Mouse (Mus musculus) heart, embryonic 14.5 days (tissue): Measurements from ENCODE around the gene Capn9. TPM values are rescaled to one million over a fixed set of nuclear protein-coding genes. Genes with fewer than 3 reads are reported as not detected.
A peak's percentile ranks its signal among the peaks of the same experiment; 100 is the strongest.

ENCODE experiments used
- ATAC-seq: fragments of 200-750 bp; cut with Nextera tagmentation; 2 replicates; pipeline ENCODE4 v1.8.0; 2017; ENCODE audit warnings: low read depth, moderate TSS enrichment; ENCODE audit not compliant: insufficient number of reproducible peaks, insufficient read depth, low FRiP score
- H3K27ac ChIP-seq, 2 experiments: fragments of 200-500 bp in 1 of 2; fragments of 300-500 bp in 1 of 2; sonication (generic) in 1 of 2; replicated peaks in 1 of 2; 2 replicates each; pipeline ENCODE4 v1.5.1; 2012 to 2014; ENCODE audit warnings: low read depth in 2 of 2, low read length in 2 of 2, control low read depth in 1 of 2, mild to moderate bottlenecking in 1 of 2, mixed read lengths in 1 of 2; ENCODE audit not compliant: control insufficient read depth in 1 of 2, insufficient read depth in 1 of 2
- H3K27me3 ChIP-seq: fragments of 300-500 bp; sonication (generic); 2 replicates; pipeline ENCODE4 v1.6.1; 2014; ENCODE audit warnings: mild to moderate bottlenecking, low read length, control low read depth; ENCODE audit not compliant: control insufficient read depth, insufficient read depth
- H3K36me3 ChIP-seq: fragments of 300-500 bp; sonication (generic); 2 replicates; pipeline ENCODE4 v1.6.1; 2014; ENCODE audit warnings: mild to moderate bottlenecking, control low read depth, low read length, mixed read lengths; ENCODE audit not compliant: control insufficient read depth, insufficient read depth
- H3K4me1 ChIP-seq, 2 experiments: fragments of 200-500 bp in 1 of 2; fragments of 300-500 bp in 1 of 2; sonication (generic) in 1 of 2; 2 replicates each; pipeline ENCODE4 v1.6.1; 2012 to 2014; ENCODE audit warnings: low read length in 2 of 2, control low read depth in 1 of 2, mixed read lengths in 1 of 2; ENCODE audit not compliant: control insufficient read depth in 2 of 2, insufficient read depth in 2 of 2
- H3K4me2 ChIP-seq: fragments of 300-500 bp; sonication (generic); 2 replicates; pipeline ENCODE4 v1.6.1; 2014; ENCODE audit warnings: mild to moderate bottlenecking, low read length
- H3K4me3 ChIP-seq, 2 experiments: fragments of 200-500 bp in 1 of 2; fragments of 300-500 bp in 1 of 2; sonication (generic) in 1 of 2; 2 replicates each; pipeline ENCODE4 v1.5.1; 2012 to 2014; ENCODE audit warnings: low read length in 2 of 2, mild to moderate bottlenecking in 2 of 2, control low read depth in 1 of 2, low read depth in 1 of 2, moderate library complexity in 1 of 2; ENCODE audit not compliant: control insufficient read depth in 1 of 2, insufficient read depth in 1 of 2
- H3K9ac ChIP-seq: fragments of 300-500 bp; sonication (generic); 2 replicates; pipeline ENCODE4 v1.6.1; 2014; ENCODE audit warnings: mild to moderate bottlenecking, low read length
- H3K9me3 ChIP-seq: fragments of 300-500 bp; sonication (generic); 2 replicates; pipeline ENCODE4 v1.6.1; 2016; ENCODE audit warnings: low read length, control low read depth; ENCODE audit not compliant: control insufficient read depth
- WGBS: fragments of 180-500 bp; shearing (Covaris S2); extraction: QIAGEN DNeasy Blood & Tissue Kit; methylation state at CpG from one replicate; pipeline ENCODE4 v1.1.7; 2014; 5-methylcytosine and 5-hydroxymethylcytosine counted together
- polyA plus RNA-seq: library from polyadenylated mRNA; unstranded; fragments of >200 nt; fragmentation: Nextera tagmentation; extraction: Ambion mirVana; gene quantifications from 2 replicates; pipeline ENCODE4 v1.2.1, GENCODE M21; 2014

The Capn9 gene
- polyA plus RNA-seq, 1 experiment from 2014 or later: 0.14 TPM

DNA sequence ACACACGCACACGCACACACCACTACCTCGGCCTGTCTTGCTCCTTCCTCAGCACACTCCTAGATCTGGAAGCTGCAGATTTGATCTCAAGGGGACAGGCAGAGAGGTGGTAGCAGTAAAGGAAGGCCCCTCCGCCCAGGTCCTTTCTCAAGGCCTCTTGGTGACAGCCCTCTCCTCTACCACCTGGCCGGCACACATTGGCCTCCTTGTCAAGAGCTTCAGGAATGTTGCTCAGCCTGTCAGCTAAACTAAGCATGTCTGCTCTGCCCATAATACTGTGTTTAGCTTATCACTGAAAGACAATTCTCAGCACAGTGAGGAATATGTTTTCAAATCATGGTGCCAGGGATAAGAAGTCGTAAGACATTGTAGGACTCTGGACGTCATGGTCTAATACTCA is 19.7 kb upstream of the Capn9 start:
- Histone ChIP-seq H3K4me2 (no peak overlapping the region), H3K27ac (no peak overlapping the region), H3K9ac (no peak overlapping the region)

DNA sequence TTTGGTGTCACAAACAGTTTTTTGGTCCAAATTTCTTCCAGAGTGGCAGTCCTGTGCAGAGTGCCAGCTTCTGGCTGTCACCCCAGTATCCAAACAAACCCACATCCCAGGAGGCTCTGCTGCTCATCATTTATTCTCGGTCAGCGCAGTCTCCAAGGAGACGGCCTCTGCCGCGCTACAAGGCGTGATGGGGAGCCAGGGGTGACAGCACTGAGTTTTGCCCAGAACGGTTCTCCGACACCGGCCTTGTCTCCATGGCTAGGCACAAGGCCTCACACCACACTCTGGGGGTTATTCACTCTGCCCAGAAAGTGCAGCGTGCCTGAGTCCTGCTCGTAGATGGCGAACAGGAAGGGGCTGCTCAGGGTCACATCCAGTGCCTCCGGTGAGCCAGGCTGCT is 19.3 kb upstream of the Capn9 start:
- no peak overlapping the region for H3K4me3 ChIP-seq
- no peaks in the 10 kb centered on the region for H3K9me3 ChIP-seq
- H3K4me2 ChIP-seq: no peak overlapping the region
- no peaks in the 10 kb centered on the region for H3K27me3 ChIP-seq
- no peak overlapping the region for H3K9ac ChIP-seq
- H3K4me1 ChIP-seq: peaks cover 2 to 4% of the 10 kb centered on the region in 2 experiments; a peak in 1 of 4 replicates
- no peak for ATAC-seq
- H3K27ac ChIP-seq: no peak overlapping the region
- WGBS: 84% methylated on average over 13 of the region's 13 CpGs
- peaks cover 14% of the 10 kb centered on the region for H3K36me3 ChIP-seq

More for the DNA sequence above, 19.7 kb upstream of the Capn9 start:
- peaks cover 19% of the 10 kb centered on the region for H3K36me3 ChIP-seq
- no peaks in the 10 kb centered on the region for H3K9me3 ChIP-seq
- no peak for ATAC-seq
- H3K4me1 ChIP-seq: peaks cover 2 to 4% of the 10 kb centered on the region in 2 experiments; a peak in 1 of 4 replicates
- 63% methylated on average over 7 of the region's 7 CpGs for WGBS
- H3K4me3 ChIP-seq: no peak overlapping the region
- no peaks in the 10 kb centered on the region for H3K27me3 ChIP-seq

DNA sequence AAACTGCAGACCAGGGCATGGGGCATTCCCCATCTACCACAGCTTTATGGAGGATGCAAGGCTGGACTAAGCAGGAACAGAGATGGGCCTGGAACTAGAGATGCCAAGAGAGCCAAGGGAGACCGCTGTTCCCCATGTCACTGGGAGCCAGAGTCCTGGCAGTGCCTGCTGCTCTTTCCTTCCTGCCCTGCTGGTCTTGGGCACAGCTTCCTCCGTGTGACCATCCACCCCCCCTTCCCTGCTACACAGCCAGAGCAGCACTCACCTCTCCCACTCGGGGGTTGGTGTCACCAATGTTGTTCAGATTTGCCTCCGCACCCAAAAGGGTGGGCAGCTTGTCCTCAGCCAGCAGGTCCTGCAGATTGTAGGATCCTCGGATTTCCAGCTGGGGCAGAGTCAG is 18.4 kb upstream of the Capn9 start:
- Histone ChIP-seq H3K4me3 (no peak overlapping the region), H3K27ac (no peak overlapping the region), H3K9me3 (no peaks in the 10 kb centered on the region), H3K9ac (no peak overlapping the region), H3K36me3 (peaks cover 5% of the 10 kb centered on the region), H3K4me2 (no peak overlapping the region), H3K27me3 (no peaks in the 10 kb centered on the region), H3K4me1 (peaks cover 2 to 4% of the 10 kb centered on the region in 2 experiments; a peak in 1 of 4 replicates)
- no peak for ATAC-seq
- WGBS: 44% methylated on average over 5 of the region's 5 CpGs

DNA sequence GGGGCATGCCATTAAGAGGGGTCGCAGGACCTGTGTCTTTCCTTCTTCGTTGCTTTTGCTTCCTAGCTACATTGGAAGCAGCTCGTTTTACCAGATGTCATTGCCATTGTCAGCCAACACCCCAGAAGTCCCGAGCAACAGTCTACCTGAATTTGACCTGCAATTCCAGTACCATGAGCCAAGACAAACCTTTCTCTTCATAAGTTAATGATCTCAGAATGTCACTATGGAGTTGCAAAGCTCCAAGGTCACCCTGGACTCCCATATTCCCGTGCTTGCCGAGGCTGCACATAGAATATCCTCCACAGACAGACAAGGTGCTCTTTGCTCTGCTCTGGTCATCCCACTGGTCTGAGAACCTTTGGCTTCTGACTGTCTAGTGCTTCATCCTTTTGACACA is 8.8 kb upstream of the Capn9 start:
- WGBS: 73% methylated on average over 6 of the region's 6 CpGs

DNA sequence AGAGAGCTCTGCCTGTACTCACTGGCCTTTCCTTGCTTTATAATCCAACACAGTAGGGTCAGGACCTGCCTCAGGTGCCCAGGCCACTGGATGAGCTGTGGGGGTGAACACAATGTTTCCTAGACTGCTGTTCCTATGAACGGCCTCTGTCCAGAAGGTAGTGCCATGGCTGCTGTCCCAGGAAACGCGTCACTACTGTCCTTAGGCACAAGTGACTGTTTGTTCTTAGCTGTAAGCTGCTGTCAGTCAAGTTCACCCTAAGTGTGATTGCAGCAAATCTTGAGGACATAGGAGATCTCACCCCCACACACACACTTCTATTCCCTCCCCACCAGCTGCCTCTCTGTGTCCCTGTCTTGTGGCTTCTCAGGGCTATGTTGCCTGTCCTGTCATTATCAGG is 8.3 kb upstream of the Capn9 start:
- peaks cover 9% of the 10 kb centered on the region; the same call in 1 of the 2 replicates for H3K27me3 ChIP-seq
- no peak for ATAC-seq
- no peak overlapping the region for H3K9ac ChIP-seq
- no peaks in the 10 kb centered on the region for H3K9me3 ChIP-seq
- H3K4me3 ChIP-seq: no peak overlapping the region
- H3K4me1 ChIP-seq: peaks cover 9 to 16% of the 10 kb centered on the region in 2 experiments
- H3K4me2 ChIP-seq: no peak overlapping the region
- no peaks in the 10 kb centered on the region for H3K36me3 ChIP-seq
- 75% methylated on average over 3 of the region's 3 CpGs for WGBS
- H3K27ac ChIP-seq: no peak overlapping the region

More for the DNA sequence above, 8.8 kb upstream of the Capn9 start:
- no peak overlapping the region for H3K4me2 ChIP-seq
- H3K9ac ChIP-seq: no peak overlapping the region
- H3K27me3 ChIP-seq: peaks cover 9% of the 10 kb centered on the region; the same call in 1 of the 2 replicates
- no peak for ATAC-seq
- H3K9me3 ChIP-seq: no peaks in the 10 kb centered on the region
- peaks cover 9 to 15% of the 10 kb centered on the region in 2 experiments for H3K4me1 ChIP-seq
- no peak overlapping the region for H3K27ac ChIP-seq
- no peaks in the 10 kb centered on the region for H3K36me3 ChIP-seq
- H3K4me3 ChIP-seq: no peak overlapping the region

DNA sequence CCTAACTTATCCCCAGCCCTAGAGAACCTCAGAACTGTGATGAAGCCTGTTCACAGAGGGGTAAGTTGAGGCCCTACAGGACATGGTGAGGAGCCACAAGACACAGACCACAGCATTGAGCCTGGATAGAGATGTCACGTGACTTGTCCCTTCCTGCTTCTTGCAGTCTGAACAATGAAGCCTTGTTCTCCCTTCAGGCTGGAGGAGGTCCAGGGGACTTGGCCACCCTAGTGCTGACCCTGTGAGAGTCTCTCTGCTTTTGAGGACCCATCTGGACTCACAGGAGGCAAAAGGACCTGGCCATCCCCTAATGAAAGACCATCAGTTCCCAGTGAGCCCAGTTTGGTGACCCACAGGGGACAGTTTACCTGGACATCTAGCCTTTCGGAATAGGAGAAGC is 6.8 kb upstream of the Capn9 start:
- Histone ChIP-seq H3K9me3 (no peaks in the 10 kb centered on the region), H3K4me2 (no peak overlapping the region), H3K27ac (0 out of 4 replicates have a peak overlapping the region, but pooled peaks of 1 of the 2 experiments have one; percentile 4), H3K36me3 (no peaks in the 10 kb centered on the region), H3K4me3 (no peak overlapping the region), H3K9ac (no peak overlapping the region), H3K27me3 (no peaks in the 10 kb centered on the region), H3K4me1 (peaks cover 15 to 25% of the 10 kb centered on the region in 2 experiments)
- 64% methylated on average over 2 of the region's 2 CpGs for WGBS
- no peak for ATAC-seq

DNA sequence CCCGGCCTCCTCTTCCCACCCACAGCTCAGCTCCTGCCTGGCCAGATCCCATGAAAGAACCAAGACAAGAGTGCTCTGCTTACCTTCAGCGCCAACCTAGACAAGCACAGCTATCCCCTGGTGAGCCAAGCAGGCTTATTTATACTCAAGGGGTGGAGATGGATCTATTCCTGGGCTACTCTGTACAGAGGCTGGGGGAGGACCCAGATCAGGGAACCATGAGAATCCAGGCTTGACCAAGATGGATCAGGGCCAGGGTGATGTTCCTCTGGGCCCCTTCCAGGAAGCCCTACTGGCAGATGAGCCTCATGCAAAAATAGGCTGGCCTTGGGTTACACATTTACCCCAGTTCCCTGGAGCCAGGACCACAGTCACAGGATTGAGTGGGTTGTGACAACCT is 6.3 kb upstream of the Capn9 start, which contains the start of gene Agt:
TSS of gene Agt (minus strand) at position 114 of the 400 bp plus-strand sequence.
- no peak for ATAC-seq
- Histone ChIP-seq H3K4me1 (peaks cover 15 to 25% of the 10 kb centered on the region in 2 experiments), H3K4me3 (no peak within 1 kb of the TSS), H3K27ac (peak within 1 kb of the TSS in 1 of 2 experiments; percentile 4; a peak in 1 of 4 replicates), H3K4me2 (no peak within 1 kb of the TSS), H3K9me3 (no peaks in the 10 kb centered on the region), H3K9ac (no peak within 1 kb of the TSS), H3K36me3 (no peaks in the 10 kb centered on the region), H3K27me3 (no peaks in the 10 kb centered on the region)
- 63% methylated on average over 2 of the region's 2 CpGs for WGBS
